ENCODE assay signal across 8 mouse cellular contexts in genomic region chr13:93718948-93719347, GRCm38 (mm10). TPM values are rescaled to one million over a fixed set of nuclear protein-coding genes. Genes with fewer than 3 reads are reported as not detected.
DNase-seq lines count a peak whose midpoint lies in the region; ATAC-seq lines count a peak whose summit lies in the region.

No protein-coding gene starts in this region.

- 0 out of 2 replicates have a peak, but pooled peaks cover 2% of the 10 kb centered on the region for H3K27me3 ChIP-seq in heart, embryonic 16.5 days (ENCODE audit: control insufficient read depth, insufficient read depth, low read length)

- ATAC-seq in heart, embryonic 16.5 days (replicated peaks; ENCODE audit: extremely low read depth, insufficient read depth, low FRiP score): no peak
- ATAC-seq in megakaryocyte-erythroid progenitor cell, adult 5-6 weeks (replicated peaks; ENCODE audit: low FRiP score, low TSS enrichment, poor library complexity, severe bottlenecking): peak; percentile 67; the same call in 1 of the 2 replicates

- H3K36me3 ChIP-seq in heart, embryonic 16.5 days (ENCODE audit: control insufficient read depth, insufficient read depth): no peaks in the 10 kb centered on the region

- H3K4me3 ChIP-seq in heart, embryonic 16.5 days (ENCODE audit: low read length): no peak overlapping the region

- peak; percentile 51 for DNase-seq in gastrocnemius, adult 18-20 months (ENCODE audit: low spot score)
- no peak for DNase-seq in gastrocnemius, postnatal 25 days
- DNase-seq in NIH3T3 (ENCODE audit: low read depth): peak; percentile 82
- peak; percentile 71 to 87 for DNase-seq in cerebellum, postnatal 25 days
- DNase-seq in left cerebral cortex, adult 11 months (ENCODE audit: low spot score): peak; percentile 28
- DNase-seq in telencephalon, adult 2 months (ENCODE audit: low read depth, low spot score): peak; percentile 60

- no peaks in the 10 kb centered on the region for H3K9me3 ChIP-seq in heart, embryonic 16.5 days (replicated peaks; ENCODE audit: control insufficient read depth, low read length)

- H3K9ac ChIP-seq in heart, embryonic 16.5 days (ENCODE audit: low read length): peak overlapping the region; percentile 34; the same call in 1 of the 2 replicates

- no peak overlapping the region for H3K27ac ChIP-seq in heart, embryonic 16.5 days (ENCODE audit: low read length)

- peak overlapping the region; percentile 20; the same call in 1 of the 2 replicates for H3K4me2 ChIP-seq in heart, embryonic 16.5 days (ENCODE audit: low read depth, low read length)

- H3K4me1 ChIP-seq in heart, embryonic 16.5 days (ENCODE audit: control insufficient read depth, insufficient read depth, low read length): no peaks in the 10 kb centered on the region

- 2% methylated on average over 7 of the region's 7 CpGs for WGBS in heart, embryonic 16.5 days

RNA-seq across cellular contexts. Expression of gene Dmgdh, which starts 44.7 kb away (rescaled TPM):
- total RNA-seq in gastrocnemius, adult 18-20 months (2021): under 1 TPM in 1 of 2 experiments, not detected in 1; 0.14 TPM
- total RNA-seq in gastrocnemius, postnatal 25 days (2021): not detected
- polyA plus RNA-seq in heart, embryonic 16.5 days (2015; fragmentation: Nextera tagmentation; extraction: Ambion mirVana): 0.07 TPM in 1 of 2 replicates, not detected in the other
- total RNA-seq in megakaryocyte-erythroid progenitor cell, adult 5-6 weeks (2014; fragmentation: Nextera tagmentation): not detected in 2 replicates
- not detected in 2 replicates for total RNA-seq in megakaryocyte-erythroid progenitor cell, adult 5-6 weeks (2017)

RNA-seq across cellular contexts. Expression of gene Bhmt2, which starts 44.8 kb away (rescaled TPM):
- under 1 TPM in 1 of 2 experiments, not detected in 1; 0.12 TPM for total RNA-seq in gastrocnemius, adult 18-20 months (2021)
- total RNA-seq in gastrocnemius, postnatal 25 days (2021): not detected
- 0.10 and 0.20 TPM in 2 replicates for polyA plus RNA-seq in heart, embryonic 16.5 days (2015; fragmentation: Nextera tagmentation; extraction: Ambion mirVana)
- not detected in 2 replicates for total RNA-seq in megakaryocyte-erythroid progenitor cell, adult 5-6 weeks (2014; fragmentation: Nextera tagmentation)
- total RNA-seq in megakaryocyte-erythroid progenitor cell, adult 5-6 weeks (2017): not detected in 2 replicates

RNA-seq across cellular contexts. Expression of gene Arsb, which starts 52.5 kb away (rescaled TPM):
- 1 to 10 TPM; 2.7 to 3.0 TPM for total RNA-seq in gastrocnemius, adult 18-20 months (2021)
- 1 to 10 TPM; 3.7 to 4.2 TPM for total RNA-seq in gastrocnemius, postnatal 25 days (2021)
- 8.7 and 10.0 TPM in 2 replicates for polyA plus RNA-seq in heart, embryonic 16.5 days (2015; fragmentation: Nextera tagmentation; extraction: Ambion mirVana)
- total RNA-seq in megakaryocyte-erythroid progenitor cell, adult 5-6 weeks (2014; fragmentation: Nextera tagmentation): 12.6 and 16.0 TPM in 2 replicates
- 3.3 and 3.9 TPM in 2 replicates for total RNA-seq in megakaryocyte-erythroid progenitor cell, adult 5-6 weeks (2017)
